Mouse (Mus musculus) lung, postnatal 36 days (tissue): ENCODE results near the gene Zbtb16.

Experiments used
- DNase-seq: peaks from one replicate; pipeline ENCODE4 v3.0.0; 2022; ENCODE audit warnings: mixed read lengths

Gene Zbtb16

DNA sequence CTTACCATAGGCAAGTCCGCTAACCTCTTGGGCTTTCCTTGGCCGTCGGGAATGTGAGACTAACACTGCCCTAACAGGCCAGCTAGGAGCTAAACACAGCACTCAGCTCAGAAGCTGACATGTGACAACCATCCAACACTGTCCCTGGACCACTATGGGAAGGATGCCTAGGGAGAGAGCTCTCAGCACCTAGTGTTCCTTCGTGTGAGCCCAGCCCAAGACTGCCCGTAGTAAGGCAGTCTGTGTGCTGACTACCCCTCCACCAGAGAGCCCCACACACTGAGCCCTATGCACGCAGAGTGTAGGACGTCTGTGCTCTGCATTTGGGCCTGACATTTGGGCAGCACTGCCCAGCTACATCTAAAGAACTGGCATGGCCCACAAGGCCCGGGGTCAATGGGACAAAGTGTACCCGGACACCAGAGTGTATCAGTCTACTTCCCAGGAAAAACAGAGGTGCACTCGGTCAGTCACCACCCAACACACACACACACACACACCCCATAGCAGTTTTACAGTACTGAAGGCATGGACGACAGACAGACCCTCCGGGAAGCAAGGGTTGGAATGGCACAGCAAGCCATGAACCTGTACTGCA, 11.4 kb downstream of the Zbtb16 start:
- DNase-seq = no peak

DNA sequence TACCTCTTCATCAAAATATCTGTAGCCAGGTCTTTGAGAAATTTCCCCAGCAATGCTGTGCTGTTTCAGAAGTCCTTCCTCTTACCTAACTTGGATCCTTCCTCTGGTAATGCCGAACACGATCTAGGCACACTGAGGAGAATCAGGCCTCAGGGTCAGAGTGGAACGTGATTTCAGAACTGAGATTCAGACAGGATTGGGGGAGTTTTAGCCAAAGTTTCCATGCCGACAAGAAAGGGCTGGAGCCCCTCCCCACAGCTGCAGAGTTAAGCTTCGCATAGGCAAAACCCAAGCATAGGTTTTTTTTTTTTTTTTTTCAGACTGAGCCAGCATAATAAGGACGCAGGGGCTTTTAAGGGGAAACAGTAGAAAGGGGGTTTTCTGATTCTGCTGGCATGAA, 12.2 kb downstream of the Zbtb16 start:
- DNase-seq = no peak

DNA sequence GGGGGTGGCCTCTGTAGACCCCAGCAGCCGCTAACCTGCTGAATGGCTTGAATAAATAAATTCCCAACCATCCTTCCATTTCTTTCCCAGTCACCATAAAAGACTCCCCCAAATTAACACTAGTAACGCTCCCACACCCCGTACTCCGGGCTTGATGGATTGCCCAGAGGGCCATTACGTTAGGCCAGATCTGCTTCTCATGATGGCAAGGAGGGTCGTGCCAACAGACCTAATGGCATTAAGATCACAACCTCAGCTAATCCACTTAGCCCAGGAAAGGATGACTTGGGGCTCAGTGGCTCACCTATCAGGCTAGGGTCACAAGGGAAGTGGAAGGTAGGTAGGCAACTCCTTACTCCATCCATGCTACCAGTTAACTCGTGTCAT, 12.7 kb downstream of the Zbtb16 start:
- DNase-seq = no peak

DNA sequence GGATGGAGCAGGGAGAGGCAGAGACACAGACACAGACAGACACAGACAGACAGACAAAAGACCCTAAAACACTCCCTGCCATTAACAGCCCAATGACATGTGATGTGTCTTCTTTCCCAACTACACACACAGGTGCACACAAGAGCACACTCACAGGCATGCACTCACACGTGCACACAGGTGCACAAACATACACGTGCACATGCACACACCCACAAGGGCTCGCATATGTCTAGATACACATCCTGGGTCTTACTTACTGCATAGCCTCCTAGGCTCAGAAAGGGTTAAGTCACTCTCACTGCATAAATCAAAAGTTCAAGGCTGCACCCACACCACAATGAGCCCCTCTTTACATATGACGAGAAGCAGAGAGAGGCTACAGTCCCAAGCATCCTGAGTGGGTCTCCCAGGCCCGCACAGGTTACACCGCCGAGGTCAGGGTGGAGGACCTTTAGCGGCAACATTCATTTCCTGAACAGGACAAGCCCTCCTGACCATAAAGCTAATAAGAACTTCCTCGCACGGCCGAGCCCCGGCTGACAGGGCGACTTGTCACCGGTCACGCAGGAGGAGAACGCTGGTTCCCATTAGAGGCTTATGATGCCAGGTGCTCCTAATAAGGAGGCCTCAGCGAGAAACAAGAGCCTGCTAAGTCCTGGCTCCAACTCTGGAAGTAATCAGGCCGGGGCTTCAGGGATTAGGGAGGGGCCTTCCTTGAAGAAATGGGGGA, 13.3 kb downstream of the Zbtb16 start:
- no peak for DNase-seq

DNA sequence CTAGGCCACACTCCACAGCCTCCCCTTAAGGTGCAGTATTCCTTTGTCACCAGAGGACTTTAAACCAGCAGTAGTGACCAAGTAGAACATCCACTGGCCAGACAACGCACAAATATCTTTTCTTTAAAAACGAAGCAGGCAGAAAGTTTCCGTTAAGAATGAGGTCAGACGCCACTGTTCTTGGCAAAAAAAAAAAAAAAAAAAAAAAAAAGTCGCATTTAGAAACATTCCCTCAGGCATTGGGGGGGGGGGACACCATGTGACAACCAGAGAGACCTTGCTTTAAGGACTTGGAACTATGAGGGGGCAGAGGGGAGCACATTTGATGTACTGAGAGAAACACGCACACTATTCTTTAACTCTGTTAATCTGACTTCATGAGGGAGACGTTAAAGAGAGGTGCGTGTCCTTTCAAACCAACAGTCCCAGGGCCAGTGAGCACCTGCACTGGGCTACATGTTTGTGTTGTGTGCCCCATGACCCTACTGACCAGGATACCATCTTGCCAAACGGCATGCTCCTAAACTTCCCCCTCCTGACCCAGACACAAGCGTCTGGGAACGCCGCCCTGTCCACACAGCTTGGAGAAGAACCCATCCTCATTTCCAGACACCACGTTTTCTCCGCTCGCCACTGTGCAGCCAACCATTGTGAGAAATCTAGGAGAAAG, 14.0 kb downstream of the Zbtb16 start:
- DNase-seq = no peak

DNA sequence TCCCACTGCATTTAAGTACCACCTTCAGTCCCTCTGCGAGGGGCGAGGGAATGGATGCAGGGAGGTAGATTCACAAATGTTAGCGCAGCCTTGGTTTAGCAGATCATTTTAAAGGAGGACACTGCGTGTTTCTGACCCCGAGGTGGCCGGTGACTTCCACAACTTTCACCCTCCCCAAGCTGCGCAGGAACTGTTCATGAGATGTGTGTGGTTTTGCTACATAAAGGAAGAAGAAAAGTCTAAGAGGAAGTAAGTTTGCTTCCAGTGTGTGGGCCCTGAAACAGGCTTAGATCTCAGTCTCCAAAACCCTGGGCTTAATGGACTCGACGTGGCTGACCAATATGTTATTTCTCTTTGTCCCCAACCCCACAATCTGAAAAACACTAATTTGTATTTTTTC, 14.6 kb downstream of the Zbtb16 start:
- no peak for DNase-seq

DNA sequence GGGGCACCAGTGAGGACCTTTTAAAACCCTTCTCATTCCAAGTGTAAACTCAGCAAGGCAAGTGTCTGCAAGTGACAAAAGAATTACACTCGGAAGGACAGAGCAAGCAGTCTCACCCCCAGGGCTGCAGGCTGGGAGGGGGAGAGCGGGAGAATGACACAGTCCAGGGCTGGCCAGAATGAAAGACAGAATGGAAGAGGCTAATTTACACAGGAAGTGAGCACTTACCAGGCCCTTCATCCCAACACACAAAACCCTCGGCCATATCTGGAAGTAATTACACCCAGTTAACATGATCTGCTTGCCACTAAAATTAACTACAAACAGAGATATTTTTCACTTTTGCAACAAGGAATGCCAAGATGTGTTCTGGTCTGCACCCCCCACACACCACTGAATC, 15.2 kb downstream of the Zbtb16 start:
- DNase-seq = no peak

DNA sequence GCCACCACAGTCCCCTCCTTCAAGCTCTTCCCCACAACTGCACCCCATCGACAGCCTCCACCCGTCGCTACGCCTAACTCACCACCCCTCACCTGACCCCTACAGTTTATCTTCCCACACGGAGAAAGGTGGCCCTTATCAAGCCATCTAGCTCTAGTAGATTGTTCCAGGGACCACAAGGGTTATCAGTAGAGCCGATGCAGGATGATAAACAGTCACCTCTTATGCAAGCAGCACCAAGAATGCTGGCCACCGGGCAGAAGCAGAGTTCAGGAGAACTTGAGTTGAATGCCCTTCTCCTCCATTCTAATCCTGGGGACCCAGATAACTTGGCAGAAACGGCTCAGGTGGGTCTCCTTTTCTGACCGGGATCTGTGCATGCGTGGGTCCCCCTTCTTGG, 16.3 kb downstream of the Zbtb16 start:
- DNase-seq = no peak

DNA sequence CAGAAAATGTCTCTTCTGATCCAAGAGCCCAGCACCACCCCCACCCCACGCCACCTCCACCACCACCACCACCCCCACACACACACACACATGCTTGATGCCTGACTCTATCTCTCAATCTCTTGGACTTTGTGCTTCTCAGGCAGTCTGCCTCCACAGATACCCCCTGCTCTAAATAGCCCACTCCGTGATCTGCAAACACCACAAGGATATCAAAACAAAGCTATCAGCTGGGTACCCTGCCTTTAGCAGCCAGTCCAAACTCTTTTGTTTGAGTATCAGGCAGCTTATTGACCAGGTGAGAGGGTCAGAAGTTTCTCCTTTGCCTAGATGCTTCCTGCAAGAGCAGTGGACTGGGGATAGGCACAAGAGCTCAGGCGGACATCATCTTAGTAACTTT, 16.9 kb downstream of the Zbtb16 start:
- DNase-seq = no peak

DNA sequence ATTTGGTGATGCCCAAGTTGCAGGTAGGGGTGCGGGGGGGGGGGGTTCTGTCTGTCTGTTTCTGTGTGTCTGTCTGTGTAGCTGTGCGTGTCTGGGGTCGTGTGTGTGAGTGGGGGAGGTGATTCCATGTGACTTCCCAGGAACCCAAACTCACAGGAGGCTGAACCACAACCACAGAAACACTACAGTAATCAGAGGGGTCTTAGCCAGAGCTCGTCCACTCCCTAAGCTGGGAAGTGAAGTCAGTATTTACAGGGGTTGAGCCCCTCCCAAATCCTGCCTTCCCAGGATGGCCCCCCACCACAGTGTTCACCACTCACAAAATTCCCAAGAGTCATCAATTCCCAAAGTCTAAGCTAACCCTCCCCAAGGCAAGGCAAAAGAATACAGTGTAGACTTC, 18.1 kb downstream of the Zbtb16 start:
- DNase-seq = no peak

DNA sequence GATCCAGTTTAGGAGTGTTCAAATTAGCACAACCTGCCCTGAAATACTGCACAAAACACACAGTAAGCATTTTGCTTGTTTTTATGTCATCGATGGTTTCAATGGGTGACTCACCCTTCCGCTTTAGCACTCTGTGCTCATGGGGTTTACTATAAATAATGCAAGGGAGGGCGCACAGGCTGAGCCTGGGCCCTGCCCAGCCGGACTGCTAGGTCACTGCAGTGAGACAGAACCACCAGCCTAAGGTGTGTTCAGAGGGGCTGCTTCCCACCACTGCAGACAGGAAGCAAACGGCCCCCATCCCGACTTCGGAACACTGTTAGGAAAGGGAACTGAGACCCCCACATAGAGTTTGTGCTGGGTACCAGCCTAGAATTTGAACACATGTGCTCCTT, 18.6 kb downstream of the Zbtb16 start:
- peak; percentile 74 for DNase-seq

DNA sequence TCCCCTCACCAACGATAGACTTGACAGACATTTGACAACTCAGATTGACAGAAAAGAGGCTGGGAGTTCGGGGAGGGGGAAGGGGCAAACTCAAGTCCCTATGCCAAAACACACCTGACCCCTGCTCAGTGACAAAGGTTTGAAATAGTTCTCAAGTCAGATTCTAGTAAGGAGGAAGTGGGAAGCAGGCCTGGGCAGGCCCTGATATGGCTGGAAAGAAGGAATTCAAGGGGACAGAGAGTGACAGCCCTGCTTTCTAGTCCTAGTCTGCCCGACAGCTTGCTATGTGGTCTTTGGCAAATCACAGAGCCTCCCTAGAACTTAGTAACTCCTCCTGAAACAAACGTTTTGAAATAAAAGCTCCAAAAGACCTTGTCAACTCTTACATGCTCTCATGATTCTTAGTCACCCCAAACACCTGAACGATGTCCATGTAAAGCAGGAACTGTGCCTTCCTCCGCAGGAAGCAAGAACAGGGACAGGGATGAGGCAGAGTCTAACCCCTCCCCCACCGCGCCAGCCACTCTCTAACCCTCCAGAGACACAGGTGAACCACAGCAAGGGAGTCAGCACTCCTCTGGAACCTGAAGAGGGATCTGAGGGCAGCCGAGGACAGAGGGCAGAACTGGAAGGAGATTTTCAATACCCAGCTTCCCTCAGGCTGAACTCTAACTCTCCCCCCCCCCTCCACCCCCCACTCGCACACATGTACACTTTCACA, 19.2 kb downstream of the Zbtb16 start:
- DNase-seq = no peak

DNA sequence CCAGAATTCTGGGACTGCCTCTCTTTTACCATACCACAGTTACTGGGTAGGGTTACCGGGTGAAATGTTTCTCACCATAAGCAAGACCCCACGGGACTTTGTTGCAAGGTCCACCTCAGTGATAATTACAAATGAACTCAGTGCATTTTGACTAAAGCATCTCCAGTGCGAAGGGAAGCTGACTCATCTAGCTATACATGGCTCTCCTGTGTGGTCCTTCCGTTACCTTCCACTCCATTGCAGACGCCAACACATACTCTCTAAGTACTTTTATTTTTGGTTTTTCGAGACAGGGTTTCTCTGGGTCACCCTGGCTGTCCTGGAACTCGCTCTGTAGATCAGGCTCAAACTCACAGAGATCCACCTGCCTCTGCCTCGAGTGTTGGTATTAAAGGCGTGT, 19.9 kb downstream of the Zbtb16 start:
- no peak for DNase-seq

DNA sequence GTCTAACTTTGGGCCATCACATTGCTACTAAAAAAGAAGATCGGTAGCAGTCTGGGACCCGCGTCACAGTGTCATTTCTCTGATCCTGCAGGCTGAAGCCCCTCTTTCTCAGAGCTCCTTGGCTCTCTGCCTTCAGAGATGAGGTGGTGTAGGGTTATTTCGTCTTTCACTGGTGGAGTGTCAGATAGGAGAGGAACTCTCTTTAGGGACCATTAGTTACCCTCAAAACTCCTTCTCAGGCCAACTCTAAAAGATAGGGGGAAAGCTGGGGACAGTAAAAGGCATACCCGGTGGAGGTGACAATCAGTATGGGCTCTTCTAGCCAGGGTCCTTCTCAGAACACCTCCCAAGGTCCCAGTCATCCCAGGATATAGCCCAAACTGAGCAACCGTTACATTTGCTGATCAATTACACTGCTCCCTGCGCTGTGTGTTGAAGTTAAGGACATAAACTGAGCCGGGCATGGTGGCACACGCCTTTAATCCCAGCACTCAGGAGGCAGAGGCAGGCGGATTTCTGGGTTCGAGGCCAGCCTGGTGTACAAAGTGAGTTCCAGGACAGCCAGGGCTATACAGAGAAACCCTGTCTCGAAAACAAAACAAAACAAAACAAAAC, 21.0 kb downstream of the Zbtb16 start:
- no peak for DNase-seq

DNA sequence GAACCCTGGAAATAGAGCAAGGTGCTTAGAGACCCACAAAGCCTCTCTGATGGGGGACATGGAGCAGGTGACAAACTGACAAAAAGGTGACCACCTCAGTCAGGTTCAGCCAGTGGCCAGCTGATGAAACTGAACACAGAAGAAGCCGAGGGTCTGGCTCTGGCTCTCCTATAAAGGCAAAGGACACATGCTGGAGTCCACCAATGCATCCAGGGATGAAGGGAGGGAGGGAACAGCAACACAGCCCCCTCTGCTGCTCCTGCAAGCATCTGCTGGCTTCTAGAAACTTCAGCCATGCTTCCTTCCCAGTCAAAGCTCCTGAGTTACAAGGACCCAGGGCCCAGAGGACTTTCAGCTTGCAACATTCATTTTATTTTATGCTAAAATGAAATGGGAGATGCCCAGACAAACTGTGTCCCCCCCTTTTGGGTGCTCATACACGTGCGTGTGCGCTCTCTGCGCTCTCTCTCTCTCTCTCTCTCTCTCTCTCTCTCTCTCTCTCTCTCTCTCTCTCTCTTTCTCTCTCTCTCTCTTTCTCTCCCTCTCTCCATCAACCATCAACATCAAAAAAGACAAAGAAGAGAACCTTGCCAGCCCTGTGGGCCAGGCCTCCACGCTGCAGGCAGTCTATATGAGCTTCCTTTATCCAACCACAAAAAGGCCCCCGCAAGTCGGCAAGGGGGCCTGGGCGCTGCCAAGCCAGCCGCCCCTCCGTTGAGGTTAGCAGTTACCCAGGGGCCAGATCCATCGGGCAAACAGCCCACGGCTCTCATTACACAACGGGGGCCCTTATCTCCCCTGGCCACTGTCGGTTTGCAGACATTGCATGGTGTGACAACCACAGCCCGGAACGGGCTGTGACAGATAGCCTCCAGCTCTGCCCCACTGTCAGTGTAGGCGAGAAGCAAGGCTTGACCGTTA, 21.8 kb downstream of the Zbtb16 start:
- DNase-seq = no peak

DNA sequence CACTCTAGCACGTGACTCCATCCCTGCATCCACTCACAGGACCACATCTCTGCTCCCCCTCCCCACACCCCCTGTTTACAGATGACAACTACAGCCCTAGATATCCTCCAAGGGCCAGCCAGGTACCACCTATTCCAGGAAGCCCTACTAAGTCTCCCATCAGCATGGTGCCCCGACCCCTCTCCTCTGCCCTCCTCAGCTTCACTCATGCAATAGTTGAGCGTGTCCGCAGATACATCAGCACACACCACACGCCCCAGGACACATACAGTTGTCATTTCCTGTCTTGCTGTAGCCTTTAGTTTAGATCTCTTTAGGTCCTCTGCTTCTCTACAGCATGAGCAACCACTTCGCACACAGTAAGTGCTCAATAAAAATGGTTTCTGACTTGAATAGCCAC, 23.7 kb downstream of the Zbtb16 start:
- no peak for DNase-seq

DNA sequence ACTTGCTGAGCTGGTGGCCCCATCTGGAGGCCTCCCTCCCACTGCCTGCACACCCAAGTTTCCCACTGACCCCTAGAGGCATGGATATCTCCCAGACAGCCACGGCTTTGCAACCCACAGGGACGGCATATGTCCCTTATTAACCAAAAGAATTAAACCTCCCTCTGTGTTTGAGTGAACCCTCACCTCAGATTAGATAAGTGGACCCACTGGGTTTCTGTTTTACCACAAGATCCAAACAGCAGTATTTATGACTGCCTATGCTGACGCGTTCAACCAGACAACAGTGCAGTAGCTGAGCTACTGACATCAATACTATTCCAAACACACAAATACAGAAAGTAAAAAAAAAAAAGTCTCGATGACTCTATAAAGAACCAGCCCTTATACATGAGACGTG, 29.4 kb downstream of the Zbtb16 start:
- no peak for DNase-seq

DNA sequence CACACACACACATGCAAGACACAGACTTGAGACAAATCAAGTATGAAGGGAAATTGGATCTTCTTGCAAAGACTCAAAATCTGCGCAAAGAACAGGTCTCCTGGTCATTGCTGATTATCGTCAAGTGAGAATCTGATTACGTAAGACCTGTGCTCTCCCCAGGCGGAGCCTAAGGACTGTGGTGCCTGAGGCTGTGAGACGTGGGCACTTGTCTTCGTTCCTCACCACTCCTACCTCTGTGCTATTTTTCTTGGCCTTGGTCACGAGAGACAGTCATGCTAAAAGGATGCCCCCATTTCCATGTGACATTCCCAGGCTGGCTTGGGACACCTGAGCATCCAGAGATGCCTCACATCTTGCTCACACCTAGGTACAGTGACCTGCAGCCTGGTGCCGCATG, 30.2 kb downstream of the Zbtb16 start:
- DNase-seq = no peak

DNA sequence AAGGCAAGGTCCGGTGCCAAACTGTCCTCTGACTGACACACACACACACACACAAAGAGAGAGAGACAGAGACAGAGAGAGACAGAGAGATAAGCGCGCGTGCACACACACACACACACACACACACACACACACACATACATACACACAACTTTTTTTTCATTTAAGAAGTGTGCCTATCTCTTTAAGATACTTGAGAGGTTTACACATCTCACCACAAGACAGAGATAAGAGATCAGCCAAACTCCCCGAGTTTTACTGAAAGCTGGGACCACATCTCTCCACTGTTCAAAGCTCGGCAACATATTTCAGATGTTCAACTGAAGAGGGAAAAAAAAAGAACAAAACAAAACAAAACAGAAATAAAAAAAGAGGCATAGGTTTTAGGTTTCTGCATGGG, 31.5 kb downstream of the Zbtb16 start:
- no peak for DNase-seq

DNA sequence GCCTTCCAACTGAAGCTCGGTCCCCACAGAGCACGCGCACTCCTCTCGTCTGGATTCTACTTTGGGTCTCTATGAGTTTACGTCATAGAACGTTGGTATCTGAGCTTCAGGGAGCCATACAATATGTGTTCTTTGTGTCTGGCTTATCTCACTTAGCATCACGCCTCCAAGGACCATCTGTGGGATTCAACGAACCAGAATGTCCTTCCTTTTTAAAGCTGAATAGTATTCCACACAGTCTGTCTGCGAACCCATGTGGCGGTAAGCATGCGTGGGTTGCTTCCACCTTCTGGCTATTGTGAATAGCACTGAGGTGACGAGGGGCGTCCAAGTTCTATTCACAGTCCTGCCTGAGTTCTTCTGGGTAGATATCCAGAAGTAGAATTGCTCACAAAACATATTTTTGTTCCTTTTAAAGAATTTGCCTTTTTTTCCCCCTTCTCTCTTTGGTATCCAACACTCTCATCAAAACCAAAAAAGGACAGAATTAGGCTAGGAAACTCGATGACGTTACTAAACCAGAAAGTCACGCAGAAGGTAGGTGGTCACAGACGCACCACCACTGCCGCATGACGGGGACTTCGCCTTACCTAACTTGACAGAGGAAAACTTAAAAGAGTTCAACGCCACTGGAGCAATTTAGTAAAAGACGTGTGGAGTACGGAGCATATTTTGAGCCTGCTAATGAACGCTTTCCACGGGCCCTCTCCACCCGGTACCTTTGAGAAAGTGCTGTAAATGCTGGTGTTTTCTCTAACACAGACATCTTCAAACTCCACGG, 32.4 kb downstream of the Zbtb16 start:
- DNase-seq = no peak

DNA sequence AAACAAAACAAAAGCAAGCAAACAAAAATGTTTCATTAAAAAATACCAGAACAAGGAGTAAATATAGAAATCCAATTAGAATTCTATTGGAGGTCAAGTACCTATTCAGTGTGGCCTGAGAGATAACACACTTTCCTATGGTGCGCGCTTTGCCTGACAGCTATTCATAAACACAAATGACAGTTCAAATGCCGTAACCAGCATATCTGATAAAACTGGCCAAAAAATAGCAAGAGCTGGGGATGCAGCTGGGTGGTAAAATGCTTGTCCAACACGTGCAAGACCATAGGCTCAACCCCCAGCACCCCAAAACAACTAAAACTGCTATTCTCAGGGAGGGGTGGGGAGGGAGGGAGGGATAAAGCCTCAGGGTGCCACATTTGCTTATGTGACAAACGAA, 33.6 kb downstream of the Zbtb16 start:
- DNase-seq = no peak
